Mouse (Mus musculus): Measurements from ENCODE around the gene Gm525. TPM values are rescaled to one million over a fixed set of nuclear protein-coding genes. Genes with fewer than 3 reads are reported as not detected.

Gene Gm525
- polyA plus RNA-seq, 1 experiment from 2014 or later = not detected

GRCm38 (mm10) chr11:89058515-89059270 is 14.9 kb upstream of the Gm525 start:
- H3K9ac ChIP-seq (ENCODE audit: low read length) = no peak overlapping the region; the same call in 1 of the 2 replicates
- no peak for ATAC-seq (replicated peaks; ENCODE audit: low FRiP score)
- no peaks in the 10 kb centered on the region for H3K9me3 ChIP-seq (ENCODE audit: control insufficient read depth, low read length)
- peaks cover 11% of the 10 kb centered on the region for H3K4me1 ChIP-seq (replicated peaks; ENCODE audit: control insufficient read depth, insufficient read depth, low read length)
- 75% methylated on average over 11 of the region's 11 CpGs for WGBS
- H3K27me3 ChIP-seq (ENCODE audit: control insufficient read depth, insufficient read depth, low read length) = no peaks in the 10 kb centered on the region
- H3K36me3 ChIP-seq (ENCODE audit: control insufficient read depth, insufficient read depth, low read length) = no peaks in the 10 kb centered on the region
- peak overlapping the region; percentile 95 for H3K4me2 ChIP-seq (ENCODE audit: low read depth, low read length, severe bottlenecking)
- no peak overlapping the region for H3K27ac ChIP-seq (ENCODE audit: low read depth, low read length)
- H3K4me3 ChIP-seq (ENCODE audit: low read depth, low read length) = peak overlapping the region; percentile 3; the same call in 1 of the 2 replicates
- peak; percentile 65 for DNase-seq (ENCODE audit: low spot score)

GRCm38 (mm10) chr11:89059919-89060422 is 13.7 kb upstream of the Gm525 start:
- ATAC-seq (replicated peaks; ENCODE audit: low FRiP score) = peak; percentile 83
- peak overlapping the region; percentile 84 for H3K9ac ChIP-seq (ENCODE audit: low read length)
- H3K27ac ChIP-seq (ENCODE audit: low read depth, low read length) = no peak overlapping the region

GRCm38 (mm10) chr11:89060423-89061089 is 13.1 kb upstream of the Gm525 start:
- Histone ChIP-seq H3K9ac (ENCODE audit: low read length) (peak overlapping the region; percentile 84), H3K36me3 (ENCODE audit: control insufficient read depth, insufficient read depth, low read length) (no peaks in the 10 kb centered on the region), H3K27me3 (ENCODE audit: control insufficient read depth, insufficient read depth, low read length) (no peaks in the 10 kb centered on the region), H3K27ac (ENCODE audit: low read depth, low read length) (no peak overlapping the region), H3K4me1 (replicated peaks; ENCODE audit: control insufficient read depth, insufficient read depth, low read length) (peaks cover 11% of the 10 kb centered on the region), H3K9me3 (ENCODE audit: control insufficient read depth, low read length) (no peaks in the 10 kb centered on the region), H3K4me3 (ENCODE audit: low read depth, low read length) (peak overlapping the region; percentile 79), H3K4me2 (ENCODE audit: low read depth, low read length, severe bottlenecking) (peak overlapping the region; percentile 95)
- ATAC-seq (replicated peaks; ENCODE audit: low FRiP score) (peak; percentile 94), DNase-seq (ENCODE audit: low spot score) (peak; percentile 94)
- under 1% methylated on average over 63 of the region's 63 CpGs for WGBS

More at GRCm38 (mm10) chr11:89059919-89060422, 13.7 kb upstream of the Gm525 start:
- Histone ChIP-seq H3K4me2 (ENCODE audit: low read depth, low read length, severe bottlenecking) (peak overlapping the region; percentile 95), H3K27me3 (ENCODE audit: control insufficient read depth, insufficient read depth, low read length) (no peaks in the 10 kb centered on the region), H3K4me3 (ENCODE audit: low read depth, low read length) (peak overlapping the region; percentile 79), H3K9me3 (ENCODE audit: control insufficient read depth, low read length) (no peaks in the 10 kb centered on the region), H3K36me3 (ENCODE audit: control insufficient read depth, insufficient read depth, low read length) (no peaks in the 10 kb centered on the region), H3K4me1 (replicated peaks; ENCODE audit: control insufficient read depth, insufficient read depth, low read length) (peaks cover 11% of the 10 kb centered on the region)
- under 1% methylated on average over 33 of the region's 33 CpGs for WGBS
- DNase-seq (ENCODE audit: low spot score) = no peak

- 87% methylated on average over 7 of the region's 7 CpGs for WGBS
- no peak overlapping the region for H3K4me3 ChIP-seq (ENCODE audit: low read depth, low read length)
- no peak overlapping the region for H3K27ac ChIP-seq (ENCODE audit: low read depth, low read length)
- H3K27me3 ChIP-seq (ENCODE audit: control insufficient read depth, insufficient read depth, low read length) = no peaks in the 10 kb centered on the region
- DNase-seq (ENCODE audit: low spot score) (no peak), ATAC-seq (replicated peaks; ENCODE audit: low FRiP score) (no peak)
- no peaks in the 10 kb centered on the region for H3K9me3 ChIP-seq (ENCODE audit: control insufficient read depth, low read length)
- no peak overlapping the region for H3K4me2 ChIP-seq (ENCODE audit: low read depth, low read length, severe bottlenecking)
- H3K9ac ChIP-seq (ENCODE audit: low read length) = no peak overlapping the region
- H3K4me1 ChIP-seq (replicated peaks; ENCODE audit: control insufficient read depth, insufficient read depth, low read length) = peaks cover 11% of the 10 kb centered on the region
- H3K36me3 ChIP-seq (ENCODE audit: control insufficient read depth, insufficient read depth, low read length) = no peaks in the 10 kb centered on the region
Observed at GRCm38 (mm10) chr11:89061362-89061761, 12.3 kb upstream of the Gm525 start.

DNA sequence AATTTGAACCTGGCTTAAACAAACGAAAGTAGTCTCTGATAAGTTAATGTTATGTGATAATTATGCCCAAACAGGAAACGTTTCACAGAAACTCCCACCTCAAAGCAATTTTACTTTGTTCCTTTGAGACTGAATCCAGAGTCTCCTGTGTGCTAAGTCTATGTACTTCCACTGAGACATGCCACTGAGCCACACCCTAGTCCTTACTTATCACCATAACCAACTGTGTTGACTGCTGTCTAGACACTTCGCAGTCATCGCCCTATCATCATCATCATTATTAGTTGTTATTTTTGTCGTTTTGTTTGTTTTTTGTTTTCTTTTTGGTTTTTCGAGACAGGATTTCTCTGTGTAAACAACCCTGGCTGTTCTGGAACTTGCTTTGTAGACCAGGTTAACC is 9.3 kb upstream of the Gm525 start:
- Histone ChIP-seq H3K4me2 (ENCODE audit: low read depth, low read length, severe bottlenecking) (no peak overlapping the region), H3K9ac (ENCODE audit: low read length) (no peak overlapping the region), H3K4me3 (ENCODE audit: low read depth, low read length) (no peak overlapping the region), H3K4me1 (replicated peaks; ENCODE audit: control insufficient read depth, insufficient read depth, low read length) (peaks cover 2% of the 10 kb centered on the region), H3K36me3 (ENCODE audit: control insufficient read depth, insufficient read depth, low read length) (no peaks in the 10 kb centered on the region), H3K27ac (ENCODE audit: low read depth, low read length) (no peak overlapping the region), H3K27me3 (ENCODE audit: control insufficient read depth, insufficient read depth, low read length) (no peaks in the 10 kb centered on the region), H3K9me3 (ENCODE audit: control insufficient read depth, low read length) (no peaks in the 10 kb centered on the region)
- DNase-seq (ENCODE audit: low spot score) (no peak), ATAC-seq (replicated peaks; ENCODE audit: low FRiP score) (no peak)
- 83% methylated on average over 6 of the region's 6 CpGs for WGBS

GRCm38 (mm10) chr11:89065297-89065696 is 8.3 kb upstream of the Gm525 start:
- no peak for DNase-seq (ENCODE audit: low spot score)
- Histone ChIP-seq H3K27me3 (ENCODE audit: control insufficient read depth, insufficient read depth, low read length) (no peaks in the 10 kb centered on the region), H3K4me1 (replicated peaks; ENCODE audit: control insufficient read depth, insufficient read depth, low read length) (no peaks in the 10 kb centered on the region; the same call in 1 of the 2 replicates), H3K9ac (ENCODE audit: low read length) (no peak overlapping the region), H3K27ac (ENCODE audit: low read depth, low read length) (no peak overlapping the region), H3K36me3 (ENCODE audit: control insufficient read depth, insufficient read depth, low read length) (no peaks in the 10 kb centered on the region), H3K4me2 (ENCODE audit: low read depth, low read length, severe bottlenecking) (no peak overlapping the region), H3K9me3 (ENCODE audit: control insufficient read depth, low read length) (no peaks in the 10 kb centered on the region), H3K4me3 (ENCODE audit: low read depth, low read length) (no peak overlapping the region)
- 96% methylated on average over 3 of the region's 3 CpGs for WGBS
- no peak for ATAC-seq (replicated peaks; ENCODE audit: low FRiP score)

GRCm38 (mm10) chr11:89066126-89066525 is 7.5 kb upstream of the Gm525 start:
- no peak overlapping the region for H3K9ac ChIP-seq (ENCODE audit: low read length)
- no peak overlapping the region for H3K4me2 ChIP-seq (ENCODE audit: low read depth, low read length, severe bottlenecking)
- no peaks in the 10 kb centered on the region for H3K4me1 ChIP-seq (replicated peaks; ENCODE audit: control insufficient read depth, insufficient read depth, low read length)
- no peaks in the 10 kb centered on the region for H3K36me3 ChIP-seq (ENCODE audit: control insufficient read depth, insufficient read depth, low read length)
- ATAC-seq (replicated peaks; ENCODE audit: low FRiP score) (no peak), DNase-seq (ENCODE audit: low spot score) (no peak)
- H3K27me3 ChIP-seq (ENCODE audit: control insufficient read depth, insufficient read depth, low read length) = no peaks in the 10 kb centered on the region
- 78% methylated on average over 6 of the region's 6 CpGs for WGBS
- no peak overlapping the region for H3K27ac ChIP-seq (ENCODE audit: low read depth, low read length)
- H3K9me3 ChIP-seq (ENCODE audit: control insufficient read depth, low read length) = no peaks in the 10 kb centered on the region
- no peak overlapping the region for H3K4me3 ChIP-seq (ENCODE audit: low read depth, low read length)

DNA sequence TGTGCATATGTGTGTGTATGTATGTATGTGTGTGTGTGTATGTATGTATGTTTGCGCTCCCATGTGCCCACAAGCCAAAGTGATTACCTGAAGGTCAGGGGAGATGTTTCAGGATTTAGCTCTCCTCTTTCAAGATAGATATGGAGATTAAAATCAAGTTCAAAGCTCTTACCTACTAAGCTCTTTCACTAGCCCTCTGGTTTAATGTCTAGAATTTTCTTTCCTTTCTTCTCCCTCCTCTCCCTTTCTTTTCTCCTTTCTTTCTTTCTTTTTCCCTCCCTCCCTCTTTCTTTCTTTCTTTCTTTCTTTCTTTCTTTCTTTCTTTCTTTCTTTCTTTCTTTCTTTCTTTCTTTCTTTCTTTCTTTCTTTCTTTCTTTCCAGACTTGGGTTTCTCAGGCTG is 6.9 kb upstream of the Gm525 start, which contains the start of gene Dgke:
TSS of gene Dgke (minus strand) at position 101 of the 400 bp plus-strand sequence.
- 94% methylated on average over 1 of the region's 1 CpGs for WGBS
- Histone ChIP-seq H3K9me3 (ENCODE audit: control insufficient read depth, low read length) (no peaks in the 10 kb centered on the region), H3K4me1 (replicated peaks; ENCODE audit: control insufficient read depth, insufficient read depth, low read length) (no peaks in the 10 kb centered on the region), H3K4me3 (ENCODE audit: low read depth, low read length) (no peak within 1 kb of the TSS), H3K4me2 (ENCODE audit: low read depth, low read length, severe bottlenecking) (no peak within 1 kb of the TSS), H3K36me3 (ENCODE audit: control insufficient read depth, insufficient read depth, low read length) (no peaks in the 10 kb centered on the region), H3K27ac (ENCODE audit: low read depth, low read length) (no peak within 1 kb of the TSS), H3K9ac (ENCODE audit: low read length) (no peak within 1 kb of the TSS), H3K27me3 (ENCODE audit: control insufficient read depth, insufficient read depth, low read length) (no peaks in the 10 kb centered on the region)
- DNase-seq (ENCODE audit: low spot score) = no peak
- no peak for ATAC-seq (replicated peaks; ENCODE audit: low FRiP score)

Measured in forebrain, embryonic 11.5 days (tissue).